Mouse (Mus musculus) testis, adult 2 months (tissue): ENCODE results near the gene Usp33. TPM values are rescaled to one million over a fixed set of nuclear protein-coding genes. Genes with fewer than 3 reads are reported as not detected.

Experiments used
- H3K27ac ChIP-seq: fragments of 200-500 bp; 2 replicates; pipeline ENCODE4 v1.5.1; 2012; ENCODE audit warnings: low read depth, low read length; ENCODE audit not compliant: control insufficient read depth, insufficient read depth
- H3K27me3 ChIP-seq: fragments of 200-500 bp; 2 replicates; pipeline ENCODE4 v1.6.1; 2012; ENCODE audit warnings: mild to moderate bottlenecking, low read length, moderate library complexity; ENCODE audit not compliant: control insufficient read depth, insufficient read depth
- H3K36me3 ChIP-seq: fragments of 200-500 bp; 2 replicates; pipeline ENCODE4 v1.6.1; 2012; ENCODE audit warnings: mild to moderate bottlenecking, low read length; ENCODE audit not compliant: control insufficient read depth, insufficient read depth
- H3K4me1 ChIP-seq: fragments of 200-500 bp; 2 replicates; pipeline ENCODE4 v1.6.1; 2012; ENCODE audit warnings: low read length; ENCODE audit not compliant: control insufficient read depth, insufficient read depth
- H3K4me3 ChIP-seq: fragments of 200-500 bp; 2 replicates; pipeline ENCODE4 v1.5.1; 2012; ENCODE audit warnings: low read depth, mild to moderate bottlenecking, low read length, moderate library complexity, mixed read lengths; ENCODE audit not compliant: control insufficient read depth
- CTCF ChIP-seq: fragments of 200-500 bp; IDR thresholded peaks from 2 replicates; pipeline ENCODE4 v1.5.1; 2012; ENCODE audit warnings: low read depth, mild to moderate bottlenecking, inconsistent platforms, low read length, moderate library complexity; ENCODE audit not compliant: control insufficient read depth, insufficient read depth, insufficient replicate concordance
- POLR2A ChIP-seq: fragments of 200-500 bp; IDR thresholded peaks from 2 replicates; pipeline ENCODE4 v1.6.1; 2012; ENCODE audit warnings: low read depth, mild to moderate bottlenecking, inconsistent platforms, low read length, moderate library complexity; ENCODE audit not compliant: control insufficient read depth
- polyA plus RNA-seq: library from polyadenylated mRNA; depleted of rRNA; stranded (reverse); fragments of >200 nt; gene quantifications from 2 replicates; pipeline ENCODE4 v1.2.3, GENCODE M21; 2012; rRNA removed

Usp33 gene
- polyA plus RNA-seq, 1 experiment, result 6.5 TPM

DNA sequence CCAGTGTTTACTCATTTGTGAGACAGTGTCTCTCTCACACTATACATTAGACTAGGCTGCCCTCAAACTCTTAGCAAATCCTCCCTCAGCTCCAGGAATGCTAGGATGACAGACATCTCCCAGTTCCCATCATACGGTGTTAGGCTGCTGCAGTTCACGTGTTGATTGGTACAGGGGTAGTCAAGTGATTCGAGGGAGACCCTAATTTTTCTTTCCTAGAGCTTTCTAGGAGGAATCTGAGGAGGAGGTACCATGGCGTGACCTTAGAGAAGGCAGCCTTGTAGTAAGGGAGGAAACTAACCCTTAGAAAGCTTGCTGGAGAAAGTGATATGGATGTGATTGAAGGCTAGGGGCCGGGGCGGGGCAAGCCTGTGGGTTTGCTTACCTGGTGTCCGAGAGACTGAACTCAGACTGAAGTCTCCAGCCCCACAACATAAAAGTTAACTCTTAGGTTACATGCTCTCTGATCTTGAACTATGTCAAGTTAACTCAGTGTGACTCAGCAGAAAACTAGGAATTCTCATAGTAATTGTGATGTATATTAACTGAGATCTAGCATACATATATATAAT lies 64.8 kb downstream of the Usp33 start:
- no peak for TF ChIP-seq POLR2A
- no peak for TF ChIP-seq CTCF
- Histone ChIP-seq H3K4me1 (no peaks in the 10 kb centered on the region), H3K36me3 (no peaks in the 10 kb centered on the region), H3K27ac (no peak overlapping the region), H3K4me3 (no peak overlapping the region; the same call in 1 of the 2 replicates), H3K27me3 (no peaks in the 10 kb centered on the region)

DNA sequence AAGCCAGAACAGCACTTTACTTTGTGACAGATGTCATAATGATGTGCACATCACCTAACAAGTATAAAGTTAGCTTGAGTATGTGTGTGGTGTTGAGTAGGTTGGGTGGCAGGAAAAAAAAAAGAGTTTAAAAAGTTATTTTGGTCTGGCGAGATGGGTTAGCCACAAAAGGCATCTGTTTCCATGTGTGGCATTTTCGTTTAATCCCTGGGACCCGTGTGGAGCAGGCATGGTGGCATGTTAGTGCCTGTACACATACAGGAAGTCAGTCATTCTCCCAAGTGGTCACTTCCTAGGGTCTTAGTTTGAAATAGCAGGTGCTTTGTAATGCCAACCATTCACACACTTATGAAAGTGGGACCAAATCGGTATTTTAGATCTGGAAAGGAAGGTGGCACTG lies 66.1 kb downstream of the Usp33 start:
- TF ChIP-seq CTCF (no peak), POLR2A (no peak)
- H3K27ac ChIP-seq, result no peak overlapping the region
- no peaks in the 10 kb centered on the region for H3K4me1 ChIP-seq
- H3K36me3 ChIP-seq, result no peaks in the 10 kb centered on the region
- H3K4me3 ChIP-seq, result no peak overlapping the region
- no peaks in the 10 kb centered on the region for H3K27me3 ChIP-seq

DNA sequence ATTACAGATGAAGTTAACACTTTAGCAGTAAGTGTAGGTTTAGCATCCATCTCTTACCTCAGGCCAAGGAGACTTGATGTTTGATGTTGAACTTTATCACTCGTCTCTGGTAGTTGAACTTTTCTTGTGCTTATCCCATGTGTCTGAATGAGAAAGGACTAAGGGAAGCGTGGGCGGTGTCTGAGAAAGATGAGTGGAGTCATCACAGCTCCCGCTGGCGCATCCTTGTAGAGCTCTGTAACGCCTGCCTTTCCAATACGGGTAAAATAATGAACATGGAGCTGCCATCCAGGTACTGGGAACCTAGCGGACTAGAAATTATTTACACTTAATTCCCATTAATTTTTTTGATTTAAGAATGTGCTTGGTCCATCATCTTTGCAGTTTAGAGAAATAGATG lies 82.6 kb downstream of the Usp33 start:
- Histone ChIP-seq H3K4me3 (no peak overlapping the region), H3K27ac (no peak overlapping the region), H3K27me3 (no peaks in the 10 kb centered on the region), H3K36me3 (peaks cover 6% of the 10 kb centered on the region), H3K4me1 (no peaks in the 10 kb centered on the region)
- TF ChIP-seq CTCF (no peak), POLR2A (no peak)

DNA sequence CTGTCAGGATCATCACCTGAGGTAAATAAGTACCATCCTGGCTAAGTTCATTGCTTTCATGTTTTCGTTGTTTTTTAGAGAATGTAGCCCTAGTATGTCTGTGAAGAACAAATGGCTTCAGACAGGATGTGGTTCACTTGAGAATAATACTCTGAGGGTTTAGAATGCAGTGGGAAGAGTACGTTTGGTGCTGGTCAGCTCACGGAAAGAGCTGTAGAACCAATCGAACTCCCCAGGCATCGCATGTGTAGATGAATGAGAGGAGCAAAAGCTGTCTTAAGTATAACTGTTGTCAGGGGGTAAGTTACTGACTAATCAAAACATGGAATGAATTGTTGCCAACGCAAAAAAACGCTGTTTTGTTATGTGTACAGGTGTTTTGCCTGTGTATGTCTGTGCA lies 86.4 kb downstream of the Usp33 start:
- Histone ChIP-seq H3K4me3 (no peak overlapping the region), H3K4me1 (no peaks in the 10 kb centered on the region), H3K36me3 (peaks cover 4% of the 10 kb centered on the region), H3K27ac (no peak overlapping the region), H3K27me3 (no peaks in the 10 kb centered on the region)
- no peak for TF ChIP-seq POLR2A
- TF ChIP-seq CTCF, result no peak

DNA sequence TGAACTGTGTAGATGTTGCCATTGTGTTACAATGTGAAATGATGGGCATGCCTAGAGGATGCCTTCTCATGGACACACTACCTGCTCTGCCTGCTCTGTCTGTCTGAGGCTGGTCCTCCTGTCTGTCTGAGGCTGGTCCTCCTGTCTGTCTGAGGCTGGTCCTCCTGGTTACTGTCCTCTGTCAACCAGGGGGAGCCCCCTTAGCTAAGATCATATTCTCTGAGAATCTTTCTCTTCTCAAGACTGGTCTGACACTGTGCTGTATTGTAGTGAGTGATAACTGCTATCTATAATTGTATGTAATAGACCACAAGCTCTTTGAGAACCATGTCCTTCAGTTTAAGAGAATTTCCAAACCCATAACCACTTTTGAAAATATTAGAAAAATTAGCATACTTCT lies 89.3 kb downstream of the Usp33 start:
- no peak overlapping the region for H3K4me3 ChIP-seq
- H3K27me3 ChIP-seq, result no peaks in the 10 kb centered on the region
- no peaks in the 10 kb centered on the region for H3K4me1 ChIP-seq
- no peak for TF ChIP-seq POLR2A
- TF ChIP-seq CTCF, result no peak
- H3K27ac ChIP-seq, result no peak overlapping the region
- H3K36me3 ChIP-seq, result no peaks in the 10 kb centered on the region

DNA sequence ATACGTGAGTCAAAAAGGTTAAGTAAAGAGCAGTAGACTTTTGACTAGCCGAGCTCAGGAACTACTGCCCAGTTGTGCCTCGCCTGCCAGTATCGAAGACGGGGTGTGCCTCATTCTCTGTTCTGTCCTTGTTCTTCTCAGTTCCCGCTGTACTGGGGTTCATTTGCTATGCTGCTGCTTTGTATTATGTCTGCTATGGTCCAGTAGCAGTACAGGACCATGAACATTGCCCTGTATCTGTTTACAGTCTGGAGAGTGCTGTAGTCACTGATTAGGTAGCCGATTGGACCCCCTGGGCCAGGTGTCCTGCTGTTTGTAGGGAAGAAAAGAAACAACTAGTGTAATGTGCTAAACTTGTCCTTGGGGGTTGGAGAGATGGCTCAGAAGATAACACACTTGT lies 91.8 kb downstream of the Usp33 start:
- no peaks in the 10 kb centered on the region; the same call in 1 of the 2 replicates for H3K36me3 ChIP-seq
- TF ChIP-seq POLR2A, result no peak
- TF ChIP-seq CTCF, result no peak
- H3K4me3 ChIP-seq, result no peak overlapping the region
- no peaks in the 10 kb centered on the region for H3K4me1 ChIP-seq
- H3K27me3 ChIP-seq, result no peaks in the 10 kb centered on the region
- H3K27ac ChIP-seq, result no peak overlapping the region

DNA sequence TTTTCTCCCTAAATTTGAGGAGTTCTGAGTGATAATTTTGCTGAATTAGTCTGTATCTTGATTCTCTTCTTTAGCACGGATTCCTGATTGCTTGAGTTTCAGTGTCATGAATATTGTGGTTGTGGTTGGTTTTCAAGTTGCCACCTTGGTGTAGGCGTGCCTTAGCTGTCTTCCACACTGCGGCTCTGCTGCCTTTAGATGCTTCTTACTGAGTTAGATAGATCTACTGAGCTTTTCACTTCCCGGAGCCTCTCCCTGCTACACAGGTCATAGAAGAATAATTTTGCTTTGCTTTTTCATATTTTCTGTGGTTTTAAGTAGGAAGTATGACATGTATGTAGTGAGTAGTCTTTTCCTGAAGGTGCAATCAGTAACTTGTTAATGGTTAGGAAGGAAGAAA lies 96.5 kb downstream of the Usp33 start:
- Histone ChIP-seq H3K4me3 (no peak overlapping the region), H3K4me1 (no peaks in the 10 kb centered on the region), H3K27ac (no peak overlapping the region), H3K36me3 (no peaks in the 10 kb centered on the region; the same call in 1 of the 2 replicates), H3K27me3 (no peaks in the 10 kb centered on the region)
- TF ChIP-seq CTCF, result no peak
- TF ChIP-seq POLR2A, result no peak

Other genes starting within 250 kb of the Usp33 start
- 7.5 and 9.7 TPM in 2 replicates for gene Gipc2, start 180.2 kb upstream of the Usp33 start, polyA plus RNA-seq
- 72.6 and 94.4 TPM in 2 replicates for gene Dnajb4, start 136.2 kb upstream of the Usp33 start, polyA plus RNA-seq
- gene Fubp1, start 136.1 kb upstream of the Usp33 start, polyA plus RNA-seq, result 55.8 and 58.6 TPM in 2 replicates
- gene Nexn, start 80.1 kb upstream of the Usp33 start, polyA plus RNA-seq, result 0.65 and 0.81 TPM in 2 replicates
- 3.0 and 3.6 TPM in 2 replicates for gene Miga1, start 6.1 kb upstream of the Usp33 start, polyA plus RNA-seq
- gene Zzz3, start 49.0 kb downstream of the Usp33 start, polyA plus RNA-seq, result 12.6 and 12.7 TPM in 2 replicates